Mouse (Mus musculus) limb, embryonic 10.5 days (tissue): ENCODE results near the gene Adgrl1. TPM values are rescaled to one million over a fixed set of nuclear protein-coding genes. Genes with fewer than 3 reads are reported as not detected.
A peak's percentile ranks its signal among the peaks of the same experiment; 100 is the strongest.

Source experiments
- DNase-seq: peaks from one replicate; pipeline ENCODE4 v3.0.0-alpha.2; 2017; ENCODE audit warnings: low spot score
- H3K27ac ChIP-seq: fragments of 300-500 bp; sonication (generic); 2 replicates; pipeline ENCODE4 v1.5.1; 2016; ENCODE audit warnings: mild to moderate bottlenecking
- H3K27me3 ChIP-seq: fragments of 300-500 bp; sonication (generic); 2 replicates; pipeline ENCODE4 v1.6.1; 2016; ENCODE audit warnings: low read depth, mild to moderate bottlenecking; ENCODE audit not compliant: poor library complexity, severe bottlenecking
- H3K36me3 ChIP-seq: fragments of 300-500 bp; sonication (generic); 2 replicates; pipeline ENCODE4 v1.6.1; 2016; ENCODE audit warnings: mild to moderate bottlenecking, moderate library complexity
- H3K4me1 ChIP-seq: fragments of 300-500 bp; sonication (generic); 2 replicates; pipeline ENCODE4 v1.6.1; 2016
- H3K4me3 ChIP-seq: fragments of 300-500 bp; sonication (generic); 2 replicates; pipeline ENCODE4 v1.5.1; 2016; ENCODE audit warnings: mild to moderate bottlenecking, moderate library complexity
- H3K9me3 ChIP-seq: fragments of 300-500 bp; sonication (generic); replicated peaks from 2 replicates; pipeline ENCODE4 v1.6.1; 2016; ENCODE audit warnings: mild to moderate bottlenecking
- WGBS: fragments of 180-500 bp; shearing (Covaris S2); methylation state at CpG from one replicate; pipeline ENCODE4 v1.1.7; 2016; 5-methylcytosine and 5-hydroxymethylcytosine counted together
- polyA plus RNA-seq: library from polyadenylated mRNA; unstranded; fragments of >200 nt; fragmentation: Nextera tagmentation; extraction: Ambion mirVana; gene quantifications from 2 replicates; pipeline ENCODE4 v1.2.1, GENCODE M21; 2016

Adgrl1 gene
- polyA plus RNA-seq, result 12.3 and 16.2 TPM in 2 replicates

GRCm38 (mm10) chr8:83899363-83900252 lies at the start of gene Adgrl1:
Adgrl1 (plus strand) TSS chr8:83900105.
- peaks cover 71% of the 10 kb centered on the region for H3K4me1 ChIP-seq
- 1% methylated on average over 70 of the region's 70 CpGs for WGBS

GRCm38 (mm10) chr8:83852329-83852728 lies 47.6 kb upstream of the Adgrl1 start:
- DNase-seq, result peak; percentile 29
- Histone ChIP-seq H3K36me3 (no peaks in the 10 kb centered on the region), H3K27me3 (no peaks in the 10 kb centered on the region), H3K27ac (no peak overlapping the region), H3K9me3 (peaks cover 4% of the 10 kb centered on the region; the same call in 1 of the 2 replicates), H3K4me1 (peaks cover 9% of the 10 kb centered on the region), H3K4me3 (peak overlapping the region; percentile 7; the same call in 1 of the 2 replicates)
- 16% methylated on average over 8 of the region's 8 CpGs for WGBS

More at GRCm38 (mm10) chr8:83899363-83900252, at the start of gene Adgrl1:
- peaks cover 23% of the 10 kb centered on the region for H3K27me3 ChIP-seq
- no peaks in the 10 kb centered on the region for H3K36me3 ChIP-seq
- H3K27ac ChIP-seq, result peak within 1 kb of the TSS; percentile 96
- DNase-seq, result peak; percentile 95
- H3K9me3 ChIP-seq, result no peaks in the 10 kb centered on the region
- H3K4me3 ChIP-seq, result peak within 1 kb of the TSS; percentile 95

- peak; percentile 23 for DNase-seq
- no peaks in the 10 kb centered on the region for H3K9me3 ChIP-seq
- peaks cover 9% of the 10 kb centered on the region for H3K4me1 ChIP-seq
- H3K27me3 ChIP-seq, result no peaks in the 10 kb centered on the region
- H3K27ac ChIP-seq, result no peak overlapping the region
- no peak overlapping the region for H3K4me3 ChIP-seq
- 70% methylated on average over 3 of the region's 3 CpGs for WGBS
- no peaks in the 10 kb centered on the region for H3K36me3 ChIP-seq
These were observed 46.4 kb upstream of the Adgrl1 start for GRCm38 (mm10) chr8:83853323-83854050.

GRCm38 (mm10) chr8:83856486-83857065 lies 43.3 kb upstream of the Adgrl1 start:
- WGBS, result 84% methylated on average over 6 of the region's 6 CpGs
- Histone ChIP-seq H3K4me1 (peaks cover 9% of the 10 kb centered on the region), H3K4me3 (no peak overlapping the region), H3K36me3 (no peaks in the 10 kb centered on the region), H3K9me3 (no peaks in the 10 kb centered on the region), H3K27ac (no peak overlapping the region), H3K27me3 (no peaks in the 10 kb centered on the region)
- no peak for DNase-seq

GRCm38 (mm10) chr8:83862439-83863268 lies 37.3 kb upstream of the Adgrl1 start:
- peak; percentile 56 for DNase-seq
- Histone ChIP-seq H3K4me1 (peaks cover 10% of the 10 kb centered on the region), H3K27me3 (peaks cover 8% of the 10 kb centered on the region; the same call in 1 of the 2 replicates)

GRCm38 (mm10) chr8:83874881-83875655 lies 24.8 kb upstream of the Adgrl1 start:
- peak; percentile 80 for DNase-seq
- WGBS, result under 1% methylated on average over 59 of the region's 66 CpGs
- peak overlapping the region; percentile 92 for H3K27ac ChIP-seq
- peak overlapping the region; percentile 76 for H3K4me3 ChIP-seq
- H3K27me3 ChIP-seq, result peaks cover 53% of the 10 kb centered on the region
- no peaks in the 10 kb centered on the region for H3K9me3 ChIP-seq
- peaks cover 29% of the 10 kb centered on the region for H3K4me1 ChIP-seq
- H3K36me3 ChIP-seq, result no peaks in the 10 kb centered on the region

More at GRCm38 (mm10) chr8:83862439-83863268, 37.3 kb upstream of the Adgrl1 start:
- Histone ChIP-seq H3K36me3 (no peaks in the 10 kb centered on the region), H3K4me3 (peak overlapping the region; percentile 46), H3K27ac (peak overlapping the region; percentile 58), H3K9me3 (no peaks in the 10 kb centered on the region)
- 5% methylated on average over 24 of the region's 24 CpGs for WGBS

- 1% methylated on average over 11 of the region's 11 CpGs for WGBS
- Histone ChIP-seq H3K4me1 (peaks cover 29% of the 10 kb centered on the region), H3K4me3 (peak overlapping the region; percentile 76), H3K27me3 (peaks cover 53% of the 10 kb centered on the region), H3K27ac (peak overlapping the region; percentile 92), H3K9me3 (no peaks in the 10 kb centered on the region), H3K36me3 (no peaks in the 10 kb centered on the region)
- DNase-seq, result no peak
These were observed 24.3 kb upstream of the Adgrl1 start for GRCm38 (mm10) chr8:83875656-83876040.

- peak overlapping the region; percentile 76 for H3K4me3 ChIP-seq
- no peaks in the 10 kb centered on the region for H3K9me3 ChIP-seq
- H3K27ac ChIP-seq, result peak overlapping the region; percentile 92
- H3K27me3 ChIP-seq, result peaks cover 53% of the 10 kb centered on the region
- peaks cover 29% of the 10 kb centered on the region for H3K4me1 ChIP-seq
- H3K36me3 ChIP-seq, result no peaks in the 10 kb centered on the region
- peak; percentile 58 for DNase-seq
- WGBS, result under 1% methylated on average over 41 of the region's 41 CpGs
These were observed 23.6 kb upstream of the Adgrl1 start for GRCm38 (mm10) chr8:83876080-83876837.

- WGBS, result 3% methylated on average over 10 of the region's 10 CpGs
- Histone ChIP-seq H3K36me3 (no peaks in the 10 kb centered on the region), H3K27ac (peak overlapping the region; percentile 92), H3K4me3 (peak overlapping the region; percentile 76), H3K4me1 (peaks cover 29% of the 10 kb centered on the region), H3K9me3 (no peaks in the 10 kb centered on the region), H3K27me3 (peaks cover 53% of the 10 kb centered on the region)
- DNase-seq, result no peak
These were observed 23.1 kb upstream of the Adgrl1 start for GRCm38 (mm10) chr8:83876838-83877223.

- Histone ChIP-seq H3K27ac (no peak overlapping the region), H3K9me3 (no peaks in the 10 kb centered on the region), H3K4me1 (no peaks in the 10 kb centered on the region), H3K4me3 (no peak overlapping the region), H3K36me3 (no peaks in the 10 kb centered on the region), H3K27me3 (peaks cover 10% of the 10 kb centered on the region)
- DNase-seq, result no peak
- 72% methylated on average over 2 of the region's 2 CpGs for WGBS
These were observed 11.5 kb upstream of the Adgrl1 start for GRCm38 (mm10) chr8:83888409-83888808.

- WGBS, result 74% methylated on average over 4 of the region's 4 CpGs
- peaks cover 6% of the 10 kb centered on the region for H3K4me1 ChIP-seq
- H3K27me3 ChIP-seq, result peaks cover 45% of the 10 kb centered on the region
- DNase-seq, result no peak
- no peak overlapping the region for H3K27ac ChIP-seq
- H3K36me3 ChIP-seq, result no peaks in the 10 kb centered on the region
- no peak overlapping the region for H3K4me3 ChIP-seq
- no peaks in the 10 kb centered on the region for H3K9me3 ChIP-seq
These were observed 7.8 kb upstream of the Adgrl1 start for GRCm38 (mm10) chr8:83892061-83892460.
